Mouse (Mus musculus) T-helper 2 cell (primary cell): ENCODE data around the gene Anpep.
"Not testable (repeated sequence)": the region's sequence is repeated elsewhere in the genome, so short reads cannot be mapped to it uniquely, and the experiment has no call there.

Experiments used
- in situ Hi-C: fragments of 300-600 bp; cut with MboI, MseI; formaldehyde crosslinking; loops from one replicate; pipeline ENCODE4 v1.15.1; 2025; ENCODE audit warnings: high pct_unique_total_duplicates

Gene Anpep

DNA sequence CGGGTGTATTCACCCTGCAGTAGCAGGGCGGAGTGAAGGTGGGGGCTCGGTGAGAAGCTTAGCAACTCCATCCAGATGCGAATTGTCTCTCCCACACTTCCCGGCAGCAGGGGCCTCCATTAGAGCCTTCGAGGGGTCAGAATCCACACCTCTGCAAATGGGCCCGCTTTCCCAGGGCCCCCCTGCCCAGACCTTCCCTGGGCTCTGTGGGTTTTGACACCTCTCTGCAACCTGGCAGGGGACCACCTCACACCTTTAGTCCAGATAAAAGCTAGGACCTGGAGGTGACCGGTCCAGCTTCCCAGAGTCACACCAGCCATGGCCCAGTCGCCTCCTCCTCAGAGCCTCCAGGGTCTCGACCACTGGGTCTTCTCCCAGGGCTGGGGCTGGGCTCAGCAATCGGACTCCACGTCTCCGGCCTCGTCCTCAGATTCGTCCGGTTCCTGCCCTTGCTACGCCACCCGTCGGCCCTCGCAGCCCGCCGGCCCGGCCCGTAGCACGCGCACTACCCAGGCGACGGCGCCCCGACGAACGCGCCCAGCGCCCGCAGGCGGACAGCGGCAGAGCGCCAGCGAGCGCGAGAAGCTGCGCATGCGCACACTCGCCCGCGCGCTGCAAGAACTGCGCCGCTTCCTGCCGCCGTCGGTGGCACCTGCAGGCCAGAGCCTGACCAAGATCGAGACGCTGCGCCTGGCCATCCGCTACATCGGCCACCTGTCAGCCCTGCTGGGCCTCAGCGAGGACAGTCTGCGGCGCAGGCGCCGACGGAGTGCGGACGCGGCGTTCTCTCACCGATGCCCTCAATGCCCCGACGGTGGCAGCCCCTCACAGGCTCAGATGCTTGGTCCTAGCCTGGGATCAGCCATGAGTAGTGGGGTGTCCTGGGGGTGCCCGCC, 50.0 kb downstream of the Anpep start, which contains the start of gene Mesp2:
TSS of gene Mesp2 (plus strand) at position 117 of the 896 bp plus-strand sequence.
- in situ Hi-C loops: no loop called here

DNA sequence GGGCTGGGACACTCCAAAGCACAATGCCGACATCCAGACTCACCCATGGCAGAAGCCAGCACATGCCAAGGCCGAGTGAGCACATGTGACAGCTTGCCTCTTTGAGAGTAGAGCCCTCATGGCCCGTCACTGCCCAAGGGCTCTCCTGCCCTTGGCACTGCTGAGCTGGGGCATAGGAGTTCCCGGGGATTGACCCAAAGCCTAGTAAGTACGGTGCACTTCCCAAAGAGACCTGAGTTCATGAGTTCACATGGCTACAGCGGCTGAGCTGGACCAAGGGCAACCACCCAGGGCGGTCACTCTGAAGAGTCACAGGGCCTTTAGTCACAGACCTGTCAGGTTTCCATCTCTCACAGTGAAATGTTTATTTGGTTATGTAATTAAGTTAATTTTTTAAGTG, 52.3 kb downstream of the Anpep start:
- in situ Hi-C loops: no loop called here

DNA sequence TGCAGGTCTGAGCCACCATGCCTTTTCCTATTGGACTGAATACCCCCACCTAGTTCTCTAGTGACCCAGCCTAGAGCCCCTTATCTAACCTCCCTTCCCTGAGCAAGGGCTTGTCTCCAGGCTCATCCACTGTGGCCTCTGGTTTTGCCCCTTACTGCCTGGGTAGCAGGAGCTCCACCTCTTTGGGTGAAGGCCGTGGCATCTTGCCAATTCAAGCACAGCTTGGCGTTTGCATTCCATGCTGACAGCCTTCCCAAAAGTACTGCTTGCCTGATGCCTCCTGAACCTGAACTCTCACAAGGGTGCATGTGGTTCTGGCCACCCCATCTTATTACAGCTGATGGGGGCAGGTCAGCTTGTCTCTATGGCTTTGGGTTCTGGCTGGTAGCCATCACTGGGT, 57.0 kb downstream of the Anpep start:
- in situ Hi-C loops: no loop called here

DNA sequence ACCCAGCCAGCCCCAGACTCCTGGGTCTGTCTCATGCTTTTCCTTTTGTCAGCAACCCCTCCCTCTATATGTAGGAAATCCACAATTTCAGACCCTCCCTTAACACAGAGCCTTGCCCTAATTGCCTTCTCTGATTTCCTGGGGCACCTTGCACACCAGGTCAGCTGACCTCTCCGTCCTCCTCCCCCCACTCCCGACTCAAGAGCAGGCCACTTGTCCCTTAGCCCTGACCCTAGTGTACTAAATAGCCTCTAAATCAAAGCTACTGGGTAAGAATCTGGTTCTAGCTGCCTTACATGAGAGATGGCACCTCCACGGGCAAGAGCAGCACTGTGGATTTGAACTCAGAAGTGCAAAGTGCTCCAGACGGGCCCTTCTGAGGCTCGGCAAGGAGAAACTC, 58.8 kb downstream of the Anpep start:
- in situ Hi-C loops: no loop called here

DNA sequence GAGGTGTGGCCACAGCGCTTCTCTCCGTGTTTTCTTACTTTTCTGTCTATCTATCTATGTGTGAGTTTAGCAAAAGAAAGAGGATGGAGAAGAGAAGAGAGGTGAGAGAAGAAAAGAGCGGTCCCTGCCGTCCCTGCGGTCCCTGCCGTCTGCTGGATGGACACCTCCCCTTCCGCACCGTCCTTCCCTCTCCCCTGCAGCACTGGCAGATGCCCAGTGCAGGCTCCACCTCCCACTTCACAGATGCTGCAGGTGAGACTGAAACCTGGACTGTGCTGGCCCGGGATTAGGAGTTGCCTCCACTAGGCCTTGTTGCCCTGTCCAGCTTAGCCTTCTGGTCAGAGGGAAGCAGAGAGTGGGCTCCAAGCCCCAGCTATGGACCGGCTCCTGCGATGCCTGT, 59.5 kb downstream of the Anpep start:
- in situ Hi-C loops: no loop called here

DNA sequence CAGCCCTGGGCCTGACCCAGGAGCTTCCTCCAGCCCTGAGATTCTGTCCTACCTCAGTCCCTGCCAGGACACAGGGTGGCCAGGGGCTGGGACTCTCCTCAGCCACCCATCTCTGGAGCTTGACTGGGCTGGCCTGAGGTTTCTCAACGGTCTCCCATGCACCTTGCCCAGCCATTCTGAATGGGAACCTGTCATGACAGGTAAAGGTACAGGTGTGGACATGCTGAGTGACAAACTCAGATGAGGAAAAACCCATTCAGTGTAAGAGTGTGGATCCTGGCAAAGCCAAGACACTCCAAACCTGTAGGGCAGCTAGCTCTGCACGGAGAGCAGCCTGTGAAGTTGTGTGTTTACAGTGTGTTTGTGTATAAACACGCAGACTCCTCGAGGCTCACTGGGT, 60.5 kb downstream of the Anpep start:
- in situ Hi-C loops: no loop called here

DNA sequence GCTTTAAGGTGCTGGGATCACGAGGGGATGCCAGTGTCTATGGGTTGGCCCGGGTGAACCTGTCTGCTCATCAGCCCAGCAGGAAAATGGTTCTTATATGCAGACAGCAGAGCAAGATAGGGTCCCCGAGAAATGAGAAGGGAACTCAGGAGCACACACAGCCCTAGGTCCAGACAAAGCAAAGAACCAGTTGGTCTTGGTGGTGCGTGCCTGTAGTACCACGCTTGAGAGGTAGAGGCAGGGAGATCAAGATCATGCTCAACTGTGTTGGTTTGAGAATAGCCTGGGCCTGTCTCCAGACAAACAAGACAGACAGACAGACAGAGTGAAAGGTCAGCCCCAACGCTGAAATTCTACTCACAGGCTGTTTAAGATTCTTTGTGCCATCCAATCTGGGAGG, 61.4 kb downstream of the Anpep start:
- in situ Hi-C loops: no loop called here

DNA sequence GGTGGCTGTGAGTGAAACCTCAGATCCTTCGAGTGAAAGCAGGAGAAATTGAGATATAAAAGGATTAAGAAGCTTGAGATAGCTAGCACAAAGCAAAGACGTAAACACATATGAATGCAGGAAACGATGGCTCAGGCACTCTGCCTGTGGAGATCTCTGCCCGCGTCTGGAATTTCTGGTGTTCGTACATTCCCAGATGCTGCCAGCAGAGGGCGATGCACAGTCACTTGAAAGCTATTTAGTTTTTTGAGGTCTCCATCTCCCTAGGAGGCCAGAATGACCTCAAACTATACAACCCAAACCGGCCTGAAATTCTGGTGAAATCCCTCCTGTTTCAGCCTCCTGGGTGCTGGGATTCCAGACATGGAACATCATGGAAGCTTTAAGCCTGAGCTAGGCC, 61.8 kb downstream of the Anpep start:
- in situ Hi-C loops: no loop called here

DNA sequence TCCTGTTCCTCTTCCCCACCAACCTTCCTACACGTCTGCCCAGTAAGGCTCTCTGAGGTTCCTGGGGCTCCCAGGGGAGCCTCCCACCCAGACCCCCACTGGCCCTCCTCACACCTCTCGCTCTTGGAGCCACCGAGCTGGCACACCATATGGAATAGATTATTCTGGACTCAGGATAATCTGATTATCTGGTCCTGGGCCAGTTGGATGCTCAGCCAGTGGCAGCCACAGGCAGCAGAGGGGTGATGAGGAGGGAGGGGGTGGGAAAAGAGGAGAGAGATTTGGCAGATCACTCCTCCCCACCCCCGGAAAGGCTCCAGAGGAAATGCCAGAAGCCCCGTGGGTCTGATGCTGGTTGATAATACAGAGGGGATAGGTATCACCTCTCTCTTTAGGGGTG, 62.3 kb downstream of the Anpep start:
- in situ Hi-C loops: no loop called here

DNA sequence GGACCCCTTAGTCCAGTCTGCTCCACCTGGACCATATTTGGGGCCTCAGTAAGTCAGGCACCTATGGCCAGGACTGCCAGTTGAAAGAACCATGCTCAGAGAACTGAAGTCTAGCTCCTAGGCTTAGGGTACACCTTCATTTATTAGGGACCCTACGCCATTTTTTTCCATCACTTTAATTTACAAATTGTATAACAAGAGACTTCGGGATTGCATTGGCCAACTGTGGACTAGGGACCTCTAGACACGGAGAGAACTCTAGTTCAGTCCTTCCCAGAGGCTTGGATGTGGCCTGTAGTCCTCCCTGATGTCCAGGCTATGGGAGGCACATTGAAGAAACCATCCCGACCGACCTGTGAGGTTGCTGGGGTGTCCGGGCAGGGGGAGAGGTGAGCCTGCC, 67.2 kb downstream of the Anpep start, which contains the start of gene Mesp1:
TSS of gene Mesp1 (minus strand) at position 101 of the 400 bp plus-strand sequence.
- in situ Hi-C loops: no loop called here

DNA sequence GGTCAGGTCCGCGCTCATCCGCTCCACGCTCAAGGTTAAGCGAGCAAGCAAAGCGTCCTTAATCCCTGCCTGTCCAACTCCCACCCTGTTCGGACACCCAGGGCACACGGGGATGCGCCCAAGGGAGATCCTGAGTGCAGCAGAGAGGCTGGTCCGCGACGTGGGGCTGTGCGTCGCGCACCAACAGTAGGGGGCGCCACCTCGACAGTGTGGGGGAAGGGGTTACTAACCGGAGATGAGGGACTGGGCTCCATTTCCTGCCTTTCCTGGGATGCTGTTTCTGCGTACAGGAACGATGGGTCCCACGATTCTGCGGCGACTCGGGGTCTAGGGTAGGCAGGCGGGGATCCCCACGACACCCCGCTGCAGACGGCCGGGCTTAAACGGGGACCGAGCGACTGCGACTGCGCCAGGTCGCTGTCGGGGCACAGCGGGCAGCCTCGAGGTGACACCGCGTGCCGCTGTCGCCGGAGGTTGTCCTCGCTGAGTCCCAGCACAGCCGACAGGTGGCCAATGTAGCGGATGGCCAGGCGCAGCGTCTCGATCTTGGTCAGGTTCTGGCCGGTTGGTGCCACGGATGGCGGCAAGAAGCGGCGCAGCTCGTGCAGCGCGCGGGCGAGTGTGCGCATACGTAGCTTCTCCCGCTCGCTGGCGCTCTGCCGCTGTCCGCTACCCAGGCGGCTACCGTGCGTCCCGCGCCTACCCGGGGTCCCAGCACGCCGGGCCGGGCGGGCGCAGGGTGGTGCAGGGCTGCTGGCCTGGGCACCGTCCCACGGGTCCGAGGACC, 68.0 kb downstream of the Anpep start:
- in situ Hi-C loops: no loop called here

DNA sequence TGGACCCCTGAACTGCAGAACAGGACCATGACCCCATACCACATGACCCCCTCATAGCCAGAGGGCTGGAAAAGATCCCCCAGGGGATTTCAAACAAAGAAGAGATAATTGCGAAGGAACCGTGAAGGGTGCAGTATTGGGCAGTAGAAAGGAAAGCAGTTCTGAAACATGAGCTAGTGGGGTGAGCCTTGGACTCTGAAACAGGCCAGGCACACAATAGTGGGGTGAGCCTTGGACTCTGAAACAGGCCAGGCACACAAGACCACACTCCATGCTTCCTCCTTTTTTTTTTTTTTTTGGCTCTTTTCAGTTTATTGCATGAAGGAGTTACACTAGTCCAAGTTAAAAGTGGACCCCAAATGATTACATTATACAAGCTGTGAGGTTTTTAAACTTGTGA, 71.0 kb downstream of the Anpep start:
- in situ Hi-C loops: not testable (repeated sequence)

DNA sequence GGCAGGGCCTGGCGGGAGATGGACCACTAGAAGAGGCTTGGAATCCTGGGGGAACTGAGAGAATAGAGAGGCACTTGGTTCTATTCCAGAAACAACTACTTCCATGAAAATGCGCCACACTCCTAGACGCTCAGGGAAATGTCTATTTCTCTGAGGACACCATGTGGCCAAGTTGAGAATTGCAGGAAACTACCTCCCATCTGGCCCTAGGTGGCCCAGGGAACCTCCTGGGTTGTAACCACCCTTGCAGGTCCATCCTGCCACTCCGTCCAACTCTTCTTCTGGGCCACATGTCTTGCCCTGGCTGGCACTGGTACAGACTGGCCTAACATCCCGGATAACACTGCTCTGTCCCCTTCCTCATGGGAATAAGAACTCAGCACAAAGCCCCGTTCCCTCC, 74.6 kb downstream of the Anpep start:
- in situ Hi-C loops: no loop called here

DNA sequence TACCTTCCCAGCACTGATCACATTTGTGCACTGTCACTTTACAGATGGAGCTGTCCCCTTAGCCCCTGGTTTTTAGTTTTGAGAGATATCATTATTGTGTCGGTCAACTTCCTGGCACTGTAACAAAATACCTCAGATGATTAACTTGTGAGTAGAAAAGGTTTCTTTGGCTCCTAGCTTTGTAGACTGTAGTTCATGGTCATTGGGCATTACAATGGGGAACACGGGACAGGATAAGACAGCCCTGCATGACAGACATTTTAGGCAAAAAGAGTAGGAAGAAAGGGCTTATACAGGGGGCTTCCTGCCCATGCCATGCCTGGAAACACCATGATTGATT, 78.4 kb downstream of the Anpep start:
- in situ Hi-C loops: no loop called here

DNA sequence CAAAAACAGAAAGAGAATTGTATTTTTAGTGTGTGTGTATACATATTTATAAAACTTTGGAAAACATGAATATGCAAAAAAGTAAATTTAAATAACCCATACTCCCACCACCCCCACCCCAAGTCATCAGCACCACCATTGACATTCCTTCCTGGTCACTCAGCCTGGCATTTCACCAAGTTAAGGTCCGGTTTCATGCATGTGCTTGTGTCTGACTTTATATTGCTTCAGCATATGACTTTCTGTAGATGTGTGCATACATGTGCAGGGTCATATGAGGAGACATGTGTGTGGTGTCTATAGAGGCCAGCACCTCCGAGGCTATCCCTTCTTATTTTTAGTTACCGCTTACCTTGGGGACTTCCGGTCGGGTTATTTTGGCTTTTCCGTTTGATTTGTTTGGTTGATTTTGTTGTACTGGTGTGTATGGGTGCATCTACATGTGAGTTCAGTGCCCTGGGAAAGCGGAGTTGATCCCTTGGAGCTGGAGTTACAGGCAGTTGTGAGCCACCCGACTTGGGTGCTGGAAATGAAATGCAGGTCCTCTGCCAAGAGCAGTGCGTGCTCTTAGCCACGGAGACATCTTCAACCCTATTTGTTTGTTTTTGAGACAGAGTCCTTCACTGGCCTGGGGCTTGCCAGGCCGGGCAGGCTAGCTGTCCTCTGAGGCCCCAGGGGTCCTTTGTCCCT, 78.9 kb downstream of the Anpep start:
- in situ Hi-C loops: no loop called here

DNA sequence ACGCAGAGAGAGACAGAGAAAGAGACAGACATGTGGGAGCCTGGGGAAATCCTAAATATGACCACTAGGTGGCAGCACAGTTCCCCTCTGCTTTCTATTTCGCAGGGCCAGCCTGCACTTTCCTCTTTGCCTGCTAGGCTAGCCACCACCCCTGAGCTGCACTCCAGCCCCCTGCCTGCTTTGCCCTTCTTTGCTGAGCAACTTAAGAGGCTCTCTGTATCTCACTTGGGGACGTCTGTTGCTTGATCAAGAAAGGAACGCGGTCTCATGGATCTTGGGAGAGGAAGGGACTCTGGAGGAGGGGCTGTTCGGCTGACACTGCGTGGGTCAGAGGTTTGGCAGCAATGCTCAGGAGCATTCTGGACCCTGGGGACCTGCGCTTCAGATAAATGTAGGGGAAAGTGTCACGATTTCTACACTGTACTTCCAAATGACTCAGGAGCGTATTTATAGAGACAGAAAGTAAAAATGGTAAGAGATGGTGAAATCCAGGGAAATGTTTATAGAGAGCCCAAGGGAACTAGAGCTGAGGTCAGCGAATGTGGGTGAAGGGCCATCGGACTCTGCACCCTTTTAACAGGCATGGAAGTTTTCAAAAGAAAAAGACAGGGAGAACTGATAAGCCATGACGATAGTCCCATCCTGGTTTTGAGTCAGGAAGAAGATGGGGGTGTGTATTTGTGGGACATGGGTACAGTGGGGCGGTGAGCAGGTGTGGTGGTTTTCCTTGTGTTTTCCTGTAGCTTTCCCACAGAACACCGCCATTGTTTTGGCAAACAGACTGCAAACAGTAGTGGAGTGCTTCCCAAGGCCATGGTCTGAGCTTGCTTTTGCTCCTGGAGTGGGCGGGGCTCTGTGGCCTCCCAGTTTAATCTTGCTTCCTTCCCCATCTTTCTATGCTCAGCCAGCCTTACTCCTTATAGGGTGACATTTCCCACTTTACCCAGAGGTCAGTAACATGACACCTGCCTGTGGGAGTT, 79.9 kb downstream of the Anpep start:
- in situ Hi-C loops: no loop called here
